Mouse (Mus musculus) hindbrain, embryonic 11.5 days (tissue): ENCODE data around the gene Fgfr2. TPM values are rescaled to one million over a fixed set of nuclear protein-coding genes. Genes with fewer than 3 reads are reported as not detected.

Experiments
- ATAC-seq: fragments of 200-750 bp; cut with Nextera tagmentation; 2 replicates; pipeline ENCODE4 v1.8.0; 2017; ENCODE audit warnings: mild to moderate bottlenecking, moderate TSS enrichment, moderate library complexity; ENCODE audit not compliant: low FRiP score
- DNase-seq: peaks from one replicate; pipeline ENCODE4 v3.0.0-alpha.2; 2015; ENCODE audit warnings: low spot score
- H3K27ac ChIP-seq: fragments of 300-500 bp; sonication (generic); 2 replicates; pipeline ENCODE4 v1.5.1; 2014; ENCODE audit warnings: mild to moderate bottlenecking, low read depth, low read length
- H3K27me3 ChIP-seq: fragments of 300-500 bp; sonication (generic); 2 replicates; pipeline ENCODE4 v1.6.1; 2014; ENCODE audit warnings: mild to moderate bottlenecking, low read length, moderate library complexity, mixed read lengths; ENCODE audit not compliant: control insufficient read depth, insufficient read depth
- H3K36me3 ChIP-seq: fragments of 300-500 bp; sonication (generic); 2 replicates; pipeline ENCODE4 v1.6.1; 2014; ENCODE audit warnings: mild to moderate bottlenecking, low read length, moderate library complexity, mixed read lengths; ENCODE audit not compliant: control insufficient read depth, insufficient read depth
- H3K4me1 ChIP-seq: fragments of 300-500 bp; sonication (generic); replicated peaks from 2 replicates; pipeline ENCODE4 v1.6.1; 2014; ENCODE audit warnings: low read length, mixed read lengths; ENCODE audit not compliant: control insufficient read depth, insufficient read depth
- H3K4me2 ChIP-seq: fragments of 300-500 bp; sonication (generic); replicated peaks from 2 replicates; pipeline ENCODE4 v1.6.1; 2014; ENCODE audit warnings: mild to moderate bottlenecking, low read depth, low read length
- H3K4me3 ChIP-seq: fragments of 300-500 bp; sonication (generic); 2 replicates; pipeline ENCODE4 v1.5.1; 2014; ENCODE audit warnings: low read depth, low read length
- H3K9ac ChIP-seq: fragments of 300-500 bp; sonication (generic); 2 replicates; pipeline ENCODE4 v1.6.1; 2014; ENCODE audit warnings: low read depth, low read length
- H3K9me3 ChIP-seq: fragments of 300-500 bp; sonication (generic); 2 replicates; pipeline ENCODE4 v1.6.1; 2016; ENCODE audit warnings: low read length; ENCODE audit not compliant: control insufficient read depth
- WGBS: fragments of 180-500 bp; shearing (Covaris S2); extraction: QIAGEN DNeasy Blood & Tissue Kit; methylation state at CpG from one replicate; pipeline ENCODE4 v1.1.7; 2014; 5-methylcytosine and 5-hydroxymethylcytosine counted together
- polyA plus RNA-seq: library from polyadenylated mRNA; unstranded; fragments of >200 nt; fragmentation: Nextera tagmentation; extraction: Ambion mirVana; gene quantifications from 2 replicates; pipeline ENCODE4 v1.2.1, GENCODE M21; 2014

The Fgfr2 gene
- polyA plus RNA-seq, 1 experiment from 2014 or later = 71.3 TPM

- Histone ChIP-seq H3K27ac (no peak overlapping the region), H3K27me3 (no peaks in the 10 kb centered on the region), H3K4me1 (peaks cover 4% of the 10 kb centered on the region), H3K4me3 (no peak overlapping the region), H3K36me3 (no peaks in the 10 kb centered on the region), H3K9ac (no peak overlapping the region), H3K4me2 (no peak overlapping the region), H3K9me3 (no peaks in the 10 kb centered on the region)
- 85% methylated on average over 11 of the region's 11 CpGs for WGBS
- ATAC-seq = no peak
- DNase-seq = no peak
These were observed 320.5 kb downstream of the Fgfr2 start for GRCm38 (mm10) chr7:132802691-132803090.

DNA sequence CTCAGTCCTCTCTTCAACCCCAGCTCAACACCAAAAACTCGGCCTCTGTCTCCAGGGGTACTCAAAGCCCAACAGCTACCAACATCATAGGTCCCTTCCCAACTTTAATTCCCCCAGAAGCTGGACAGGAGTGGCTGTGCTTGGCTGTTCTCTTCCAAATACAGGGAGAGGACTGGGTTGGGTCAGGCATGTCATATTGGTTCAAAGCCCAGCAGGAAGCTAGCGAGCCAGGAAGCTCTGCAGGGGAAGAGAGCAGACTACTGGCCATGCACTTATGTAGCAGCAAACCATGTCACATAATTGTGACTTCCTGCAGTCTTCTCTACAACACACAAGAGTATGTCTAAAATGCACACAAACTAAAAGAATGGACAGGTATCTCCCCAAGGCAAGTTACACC, 321.1 kb downstream of the Fgfr2 start:
- Histone ChIP-seq H3K4me1 (no peaks in the 10 kb centered on the region; the same call in 1 of the 2 replicates), H3K4me3 (no peak overlapping the region), H3K9me3 (no peaks in the 10 kb centered on the region), H3K27ac (no peak overlapping the region), H3K9ac (no peak overlapping the region), H3K27me3 (no peaks in the 10 kb centered on the region), H3K4me2 (no peak overlapping the region), H3K36me3 (no peaks in the 10 kb centered on the region)
- WGBS = 80% methylated on average over 2 of the region's 2 CpGs
- DNase-seq (no peak), ATAC-seq (no peak)

- DNase-seq (no peak), ATAC-seq (no peak)
- Histone ChIP-seq H3K27me3 (no peaks in the 10 kb centered on the region), H3K36me3 (no peaks in the 10 kb centered on the region), H3K9ac (no peak overlapping the region), H3K27ac (no peak overlapping the region), H3K4me1 (no peaks in the 10 kb centered on the region), H3K4me3 (no peak overlapping the region), H3K9me3 (no peaks in the 10 kb centered on the region), H3K4me2 (no peak overlapping the region)
- 83% methylated on average over 5 of the region's 5 CpGs for WGBS
These were observed 321.6 kb downstream of the Fgfr2 start for GRCm38 (mm10) chr7:132801509-132801908.

DNA sequence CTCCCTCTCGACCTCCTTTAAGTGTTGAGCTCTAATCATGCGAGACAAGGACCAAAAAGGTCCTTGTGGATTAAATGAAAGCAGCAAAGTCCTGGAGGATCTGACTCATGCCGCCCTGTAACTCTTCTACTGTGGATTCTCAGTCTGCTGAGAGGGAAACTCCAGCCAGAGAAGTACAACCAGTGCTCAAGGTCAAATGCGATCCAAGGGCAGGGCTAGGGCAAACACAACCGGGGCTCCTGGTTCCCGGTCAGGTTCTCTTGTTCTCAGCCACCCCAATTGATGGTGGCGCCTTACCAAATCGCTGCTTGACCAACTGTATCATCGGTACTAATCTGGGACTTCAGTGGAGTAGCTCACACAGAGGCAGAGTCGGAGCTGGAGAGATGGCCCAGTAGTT, 322.3 kb downstream of the Fgfr2 start:
- no peaks in the 10 kb centered on the region for H3K4me1 ChIP-seq
- H3K36me3 ChIP-seq = no peaks in the 10 kb centered on the region
- no peak overlapping the region for H3K4me2 ChIP-seq
- H3K9ac ChIP-seq = no peak overlapping the region
- no peaks in the 10 kb centered on the region for H3K9me3 ChIP-seq
- DNase-seq = no peak
- no peak for ATAC-seq
- H3K27me3 ChIP-seq = no peaks in the 10 kb centered on the region
- H3K27ac ChIP-seq = no peak overlapping the region
- H3K4me3 ChIP-seq = no peak overlapping the region
- WGBS = 90% methylated on average over 10 of the region's 10 CpGs

GRCm38 (mm10) chr7:132799119-132800016, 323.8 kb downstream of the Fgfr2 start:
- Histone ChIP-seq H3K4me3 (no peak overlapping the region), H3K4me1 (no peaks in the 10 kb centered on the region), H3K9me3 (no peaks in the 10 kb centered on the region), H3K9ac (no peak overlapping the region), H3K36me3 (no peaks in the 10 kb centered on the region), H3K4me2 (no peak overlapping the region), H3K27ac (no peak overlapping the region), H3K27me3 (no peaks in the 10 kb centered on the region)
- DNase-seq (no peak), ATAC-seq (no peak)
- WGBS = 84% methylated on average over 5 of the region's 5 CpGs

DNA sequence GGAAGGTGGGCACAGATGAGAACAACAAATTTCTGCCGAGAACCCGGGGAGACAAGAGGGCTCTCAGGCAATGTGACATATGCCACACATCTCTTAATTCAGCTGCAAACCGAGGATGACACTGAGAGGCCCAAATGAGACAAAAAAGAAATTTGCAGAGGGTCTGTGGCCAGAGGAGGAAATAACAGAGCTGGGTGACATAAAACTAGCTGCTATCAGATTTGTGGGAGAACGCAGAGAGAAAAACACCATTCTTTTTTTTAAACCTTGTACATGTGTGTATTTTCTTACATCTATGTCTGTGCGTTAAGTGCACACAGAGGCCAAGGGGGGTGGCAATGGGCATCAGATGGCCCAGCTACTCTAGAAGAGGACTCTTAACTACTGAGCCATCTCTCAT, 328.0 kb downstream of the Fgfr2 start:
- WGBS = 94% methylated on average over 5 of the region's 5 CpGs
- Histone ChIP-seq H3K36me3 (no peaks in the 10 kb centered on the region), H3K4me3 (no peak overlapping the region), H3K9ac (no peak overlapping the region), H3K4me2 (no peak overlapping the region), H3K9me3 (no peaks in the 10 kb centered on the region), H3K27ac (no peak overlapping the region), H3K27me3 (no peaks in the 10 kb centered on the region), H3K4me1 (no peaks in the 10 kb centered on the region; the same call in 1 of the 2 replicates)
- no peak for ATAC-seq
- no peak for DNase-seq

GRCm38 (mm10) chr7:132793467-132793866, 329.7 kb downstream of the Fgfr2 start:
- H3K9me3 ChIP-seq = no peaks in the 10 kb centered on the region
- 78% methylated on average over 6 of the region's 6 CpGs for WGBS
- H3K27me3 ChIP-seq = no peaks in the 10 kb centered on the region
- H3K4me2 ChIP-seq = no peak overlapping the region
- H3K4me1 ChIP-seq = no peaks in the 10 kb centered on the region; the same call in 1 of the 2 replicates
- no peak overlapping the region for H3K9ac ChIP-seq
- no peaks in the 10 kb centered on the region; the same call in 1 of the 2 replicates for H3K36me3 ChIP-seq
- ATAC-seq (no peak), DNase-seq (no peak)
- H3K27ac ChIP-seq = no peak overlapping the region
- H3K4me3 ChIP-seq = no peak overlapping the region

DNA sequence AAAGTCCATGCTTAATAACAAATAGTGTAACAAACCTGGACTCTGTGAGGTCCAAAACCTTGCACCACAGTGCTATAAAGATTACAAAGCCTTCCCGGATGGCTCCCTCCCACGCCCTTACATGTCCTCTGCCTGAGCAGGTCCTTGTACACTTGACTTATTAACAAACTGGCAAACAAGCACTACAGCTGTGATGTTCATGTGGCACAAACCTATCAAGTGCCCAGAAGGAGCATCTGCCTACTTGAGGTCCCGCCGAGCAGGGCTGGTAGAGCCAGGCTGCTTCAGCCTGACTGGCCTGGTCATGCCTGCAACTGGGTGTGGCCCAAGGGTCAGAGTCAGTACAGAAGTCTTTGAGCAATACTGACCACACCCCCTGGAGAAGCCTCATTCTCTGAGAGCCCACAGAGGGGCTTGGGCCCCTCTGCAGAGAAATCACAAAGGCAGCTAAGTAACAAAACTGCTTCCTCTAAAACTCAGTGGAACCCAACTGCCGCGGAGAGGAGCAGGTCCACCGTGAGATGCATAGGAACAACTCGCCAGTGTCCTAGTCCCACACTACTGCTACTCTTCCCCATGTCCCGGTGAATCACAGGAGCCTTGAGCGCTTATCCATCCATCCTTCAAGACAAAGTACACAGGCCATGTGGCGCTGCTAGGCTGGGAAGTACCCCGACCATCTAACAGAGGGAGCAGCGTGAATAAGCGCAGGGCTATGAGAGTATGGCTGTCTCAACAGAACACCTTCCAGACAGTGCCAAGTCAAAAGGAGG, 332.5 kb downstream of the Fgfr2 start:
- Histone ChIP-seq H3K4me2 (no peak overlapping the region), H3K4me1 (peaks cover 2% of the 10 kb centered on the region; the same call in 1 of the 2 replicates), H3K36me3 (no peaks in the 10 kb centered on the region; the same call in 1 of the 2 replicates), H3K9me3 (no peaks in the 10 kb centered on the region), H3K27me3 (no peaks in the 10 kb centered on the region), H3K9ac (no peak overlapping the region), H3K27ac (no peak overlapping the region), H3K4me3 (no peak overlapping the region)
- 90% methylated on average over 14 of the region's 14 CpGs for WGBS
- DNase-seq = no peak
- ATAC-seq = no peak
